Mouse (Mus musculus): ENCODE measurements around the gene Fig4. TPM values are rescaled to one million over a fixed set of nuclear protein-coding genes. Genes with fewer than 3 reads are reported as not detected.

The Fig4 gene
- 10 to 100 TPM; 28.8 to 31.2 TPM for polyA plus RNA-seq (2017; shearing (Covaris generic))

GRCm38 (mm10) chr10:41302689-41303431 is at the start of gene Fig4:
Gene Fig4 (minus strand): TSS chr10:41303260.

DNA sequence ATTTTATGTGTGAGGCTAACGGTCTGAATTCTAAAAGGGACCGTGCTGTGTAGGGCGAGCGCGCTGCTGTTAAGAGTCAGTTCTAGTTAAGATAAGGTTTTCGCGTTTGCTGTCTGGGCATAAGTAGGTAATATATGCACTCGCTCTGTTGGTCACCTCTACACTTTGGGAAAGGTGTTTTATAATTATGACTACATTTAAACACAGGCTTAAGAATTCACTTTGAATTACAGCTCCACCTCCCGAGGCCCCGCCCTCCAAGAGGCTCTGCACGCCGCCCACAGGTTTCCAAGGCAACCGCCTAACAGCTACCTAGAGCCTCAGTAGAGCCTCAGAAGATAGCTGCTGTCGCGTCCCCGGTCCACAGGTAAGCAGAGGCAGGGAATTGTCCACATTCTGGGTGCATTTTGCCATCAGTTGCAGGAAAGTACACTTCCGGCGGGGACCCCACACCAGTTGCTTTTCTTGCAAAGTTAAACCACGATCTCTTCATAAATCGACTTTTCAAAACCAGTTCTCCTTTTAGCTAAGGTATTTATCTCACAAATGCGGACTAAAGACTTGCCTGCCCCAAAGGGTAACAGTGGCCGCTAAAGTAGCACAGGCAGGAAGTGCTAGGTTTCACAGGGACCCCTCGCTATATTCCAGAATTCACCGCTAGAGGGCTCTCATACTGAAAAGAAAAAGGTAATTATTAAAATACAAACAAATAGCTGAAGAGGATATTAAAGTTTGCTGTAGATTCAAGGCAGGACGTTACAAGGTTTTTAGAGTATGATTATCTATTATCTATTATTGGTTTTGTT is 782 bp upstream of the Fig4 start, which contains the start of gene Ak9:
TSS of gene Ak9 (plus strand) at position 342 of the 806 bp plus-strand sequence.

Other genes starting within 250 kb of the Fig4 start
- gene Gpr6, start 231.0 kb downstream of the Fig4 start, polyA plus RNA-seq (2017; shearing (Covaris generic)) = not detected
- under 1 TPM; 0.11 to 0.12 TPM for gene Ak9, start 720 bp upstream of the Fig4 start, polyA plus RNA-seq (2017; shearing (Covaris generic))
- 10 to 100 TPM; 41.0 to 46.1 TPM for gene Zbtb24, start 147.1 kb upstream of the Fig4 start, polyA plus RNA-seq (2017; shearing (Covaris generic))
- gene Mical1, start 173.1 kb upstream of the Fig4 start, polyA plus RNA-seq (2017; shearing (Covaris generic)) = 100 to 1,000 TPM in 1 of 2 experiments, 10 to 100 TPM in 1; 96.8 to 130 TPM
- 10 to 100 TPM; 36.3 to 62.8 TPM for gene Smpd2, start 187.1 kb upstream of the Fig4 start, polyA plus RNA-seq (2017; shearing (Covaris generic))
- under 1 TPM; 0.64 to 0.76 TPM for gene Ppil6, start 187.2 kb upstream of the Fig4 start, polyA plus RNA-seq (2017; shearing (Covaris generic))
- 100 to 1,000 TPM; 180 to 237 TPM for gene Cd164, start 216.2 kb upstream of the Fig4 start, polyA plus RNA-seq (2017; shearing (Covaris generic))